Mouse (Mus musculus): ENCODE results near the gene Kctd10. TPM values are rescaled to one million over a fixed set of nuclear protein-coding genes. Genes with fewer than 3 reads are reported as not detected.
A peak's percentile ranks its signal among the peaks of the same experiment; 100 is the strongest.

Gene Kctd10
- polyA plus RNA-seq, 2 experiments, result 89.4 to 103 TPM

- Histone ChIP-seq H3K36me3 (ENCODE audit: control insufficient read depth, insufficient read depth, low read length) (peaks cover 65% of the 10 kb centered on the region), H3K9ac (ENCODE audit: low read depth, low read length, severe bottlenecking) (no peak overlapping the region), H3K9me3 (ENCODE audit: control insufficient read depth, low read length) (no peaks in the 10 kb centered on the region), H3K4me1 (ENCODE audit: control insufficient read depth, insufficient read depth, low read length) (peaks cover 13% of the 10 kb centered on the region), H3K27ac (replicated peaks; ENCODE audit: low read depth, low read length) (no peak overlapping the region), H3K4me3 (replicated peaks; ENCODE audit: low read length) (no peak overlapping the region), H3K27me3 (ENCODE audit: control insufficient read depth, insufficient read depth, low read length) (no peaks in the 10 kb centered on the region), H3K4me2 (replicated peaks; ENCODE audit: low read depth, low read length, severe bottlenecking) (no peak overlapping the region)
- ATAC-seq (ENCODE audit: low FRiP score, low read depth) (no peak), DNase-seq (ENCODE audit: low spot score) (no peak)
- 83% methylated on average over 15 of the region's 15 CpGs for whole genome bisulfite sequencing
- TF ChIP-seq POLR2A (IDR thresholded peaks at IDR 0.05; ENCODE audit: borderline replicate concordance, extremely low read depth, insufficient read depth, insufficient read length), result no peak
These were observed 19.3 kb downstream of the Kctd10 start for GRCm38 (mm10) chr5:114360968-114361367.

- TF ChIP-seq POLR2A (IDR thresholded peaks at IDR 0.05; ENCODE audit: borderline replicate concordance, extremely low read depth, insufficient read depth, insufficient read length), result no peak
- H3K4me3 ChIP-seq (replicated peaks; ENCODE audit: low read length), result no peak overlapping the region
- H3K27me3 ChIP-seq (ENCODE audit: control insufficient read depth, insufficient read depth, low read length), result no peaks in the 10 kb centered on the region
- DNase-seq (ENCODE audit: low spot score) (no peak), ATAC-seq (ENCODE audit: low FRiP score, low read depth) (no peak)
- H3K4me2 ChIP-seq (replicated peaks; ENCODE audit: low read depth, low read length, severe bottlenecking), result no peak overlapping the region
- peaks cover 13% of the 10 kb centered on the region for H3K4me1 ChIP-seq (ENCODE audit: control insufficient read depth, insufficient read depth, low read length)
- peaks cover 53% of the 10 kb centered on the region for H3K36me3 ChIP-seq (ENCODE audit: control insufficient read depth, insufficient read depth, low read length)
- WGBS, result 40% methylated on average over 8 of the region's 8 CpGs
- H3K9me3 ChIP-seq (ENCODE audit: control insufficient read depth, low read length), result no peaks in the 10 kb centered on the region
- H3K9ac ChIP-seq (ENCODE audit: low read depth, low read length, severe bottlenecking), result no peak overlapping the region
- H3K27ac ChIP-seq (replicated peaks; ENCODE audit: low read depth, low read length), result no peak overlapping the region
These were observed 20.7 kb downstream of the Kctd10 start for GRCm38 (mm10) chr5:114359586-114359985.

GRCm38 (mm10) chr5:114358833-114359232 lies 21.5 kb downstream of the Kctd10 start:
- no peak for TF ChIP-seq POLR2A (IDR thresholded peaks at IDR 0.05; ENCODE audit: borderline replicate concordance, extremely low read depth, insufficient read depth, insufficient read length)
- peaks cover 13% of the 10 kb centered on the region for H3K4me1 ChIP-seq (ENCODE audit: control insufficient read depth, insufficient read depth, low read length)
- H3K27me3 ChIP-seq (ENCODE audit: control insufficient read depth, insufficient read depth, low read length), result no peaks in the 10 kb centered on the region
- H3K4me2 ChIP-seq (replicated peaks; ENCODE audit: low read depth, low read length, severe bottlenecking), result no peak overlapping the region
- WGBS, result 71% methylated on average over 10 of the region's 10 CpGs
- no peak overlapping the region for H3K4me3 ChIP-seq (replicated peaks; ENCODE audit: low read length)
- H3K9me3 ChIP-seq (ENCODE audit: control insufficient read depth, low read length), result no peaks in the 10 kb centered on the region
- peaks cover 46% of the 10 kb centered on the region for H3K36me3 ChIP-seq (ENCODE audit: control insufficient read depth, insufficient read depth, low read length)
- DNase-seq (ENCODE audit: low spot score), result no peak
- no peak overlapping the region for H3K9ac ChIP-seq (ENCODE audit: low read depth, low read length, severe bottlenecking)
- no peak overlapping the region for H3K27ac ChIP-seq (replicated peaks; ENCODE audit: low read depth, low read length)
- no peak for ATAC-seq (ENCODE audit: low FRiP score, low read depth)

- Histone ChIP-seq H3K36me3 (ENCODE audit: control insufficient read depth, insufficient read depth, low read length) (peaks cover 29% of the 10 kb centered on the region; the same call in 1 of the 2 replicates), H3K27me3 (ENCODE audit: control insufficient read depth, insufficient read depth, low read length) (no peaks in the 10 kb centered on the region), H3K4me2 (replicated peaks; ENCODE audit: low read depth, low read length, severe bottlenecking) (peak overlapping the region; percentile 13; the same call in 1 of the 2 replicates), H3K9ac (ENCODE audit: low read depth, low read length, severe bottlenecking) (peak overlapping the region; percentile 40; the same call in 1 of the 2 replicates), H3K9me3 (ENCODE audit: control insufficient read depth, low read length) (no peaks in the 10 kb centered on the region), H3K27ac (replicated peaks; ENCODE audit: low read depth, low read length) (peak overlapping the region; percentile 63; the same call in 1 of the 2 replicates), H3K4me1 (ENCODE audit: control insufficient read depth, insufficient read depth, low read length) (peaks cover 13% of the 10 kb centered on the region), H3K4me3 (replicated peaks; ENCODE audit: low read length) (0 out of 2 replicates have a peak overlapping the region, but pooled peaks have one; percentile 8)
- DNase-seq (ENCODE audit: low spot score) (no peak), ATAC-seq (ENCODE audit: low FRiP score, low read depth) (peak; percentile 75)
- 51% methylated on average over 23 of the region's 23 CpGs for WGBS
- no peak for TF ChIP-seq POLR2A (IDR thresholded peaks at IDR 0.05; ENCODE audit: borderline replicate concordance, extremely low read depth, insufficient read depth, insufficient read length)
These were observed 23.2 kb downstream of the Kctd10 start for GRCm38 (mm10) chr5:114356936-114357751.

GRCm38 (mm10) chr5:114356250-114356935 lies 23.9 kb downstream of the Kctd10 start:
- no peak for TF ChIP-seq POLR2A (IDR thresholded peaks at IDR 0.05; ENCODE audit: borderline replicate concordance, extremely low read depth, insufficient read depth, insufficient read length)
- peak; percentile 88 for DNase-seq (ENCODE audit: low spot score)
- Histone ChIP-seq H3K36me3 (ENCODE audit: control insufficient read depth, insufficient read depth, low read length) (peaks cover 23% of the 10 kb centered on the region; the same call in 1 of the 2 replicates), H3K4me1 (ENCODE audit: control insufficient read depth, insufficient read depth, low read length) (peaks cover 13% of the 10 kb centered on the region), H3K9me3 (ENCODE audit: control insufficient read depth, low read length) (no peaks in the 10 kb centered on the region), H3K4me3 (replicated peaks; ENCODE audit: low read length) (0 out of 2 replicates have a peak overlapping the region, but pooled peaks have one; percentile 8), H3K27ac (replicated peaks; ENCODE audit: low read depth, low read length) (peak overlapping the region; percentile 63; the same call in 1 of the 2 replicates), H3K9ac (ENCODE audit: low read depth, low read length, severe bottlenecking) (no peak overlapping the region), H3K27me3 (ENCODE audit: control insufficient read depth, insufficient read depth, low read length) (no peaks in the 10 kb centered on the region), H3K4me2 (replicated peaks; ENCODE audit: low read depth, low read length, severe bottlenecking) (peak overlapping the region; percentile 13; the same call in 1 of the 2 replicates)
- 12% methylated on average over 7 of the region's 7 CpGs for WGBS
- peak; percentile 81 for ATAC-seq (ENCODE audit: low FRiP score, low read depth)

All from limb, embryonic 14.5 days (tissue).